Mouse (Mus musculus) embryonic fibroblast, embryonic 13.5 days (primary cell): ENCODE data around the gene Morn4.

Source experiments
- CTCF ChIP-seq: IDR thresholded peaks from 2 replicates; pipeline ENCODE4 v1.5.1; 2011; ENCODE audit warnings: mild to moderate bottlenecking, control low read depth, low read length, moderate library complexity, borderline replicate concordance; ENCODE audit not compliant: insufficient read depth
- POLR2A ChIP-seq: IDR thresholded peaks from 2 replicates; pipeline ENCODE4 v1.6.1; 2011; ENCODE audit warnings: low read depth, mild to moderate bottlenecking, control low read depth, low read length, moderate library complexity

- no peak for TF ChIP-seq CTCF
- no peak for TF ChIP-seq POLR2A
Measured at GRCm38 (mm10) chr19:42031112-42031511, 55.0 kb downstream of the Morn4 start.
